Mouse (Mus musculus) right cerebral cortex, postnatal 25 days (tissue): Measurements from ENCODE around the gene Eral1.
A peak's percentile ranks its signal among the peaks of the same experiment; 100 is the strongest.

ENCODE experiments used
- DNase-seq: peaks from one replicate; pipeline ENCODE4 v3.0.0; 2022

Gene Eral1

DNA sequence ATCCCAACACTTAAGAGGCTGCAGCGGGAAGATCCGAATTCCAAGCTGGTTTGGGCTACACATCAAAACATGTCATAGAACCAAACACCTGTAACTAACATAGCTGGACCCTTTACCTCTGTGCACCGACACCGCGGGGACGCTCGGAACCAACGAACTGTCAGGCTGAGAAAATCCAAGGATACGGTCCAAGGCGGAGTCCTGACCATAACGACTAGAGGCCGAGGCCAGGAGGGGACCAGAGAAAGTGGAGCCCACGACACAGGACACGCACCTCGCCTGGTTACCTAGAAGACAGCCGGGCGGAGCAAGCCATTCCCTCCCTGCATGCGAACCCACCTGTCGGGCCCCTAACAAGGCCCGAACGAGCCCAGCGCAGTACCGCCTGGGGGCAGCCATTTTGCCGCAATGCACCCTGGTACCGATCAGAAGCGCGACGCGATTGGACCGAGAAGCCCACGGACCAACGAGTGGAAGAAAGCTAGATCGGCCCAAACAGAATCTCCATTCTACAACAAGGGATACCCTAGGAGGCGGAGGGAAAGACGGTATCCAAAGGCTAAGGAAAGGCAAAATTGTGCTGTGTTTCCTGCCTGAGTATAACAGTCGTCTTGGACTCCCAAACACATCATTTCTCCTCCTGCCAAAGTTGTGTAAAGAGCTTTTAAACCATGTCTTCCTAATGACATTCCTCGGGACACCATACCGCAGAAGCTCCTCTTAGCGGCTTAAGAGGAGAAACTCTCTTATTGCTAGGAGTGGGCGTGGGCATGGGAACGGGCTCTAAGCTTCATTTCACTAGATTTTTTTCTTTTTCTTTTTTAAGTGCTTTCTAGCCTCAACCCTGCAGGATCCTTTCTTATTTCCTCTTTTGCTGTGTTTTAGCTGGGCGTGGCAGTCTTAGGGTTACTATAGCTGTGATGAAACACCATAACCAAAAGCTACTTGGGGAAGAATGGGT is at the start of gene Eral1:
Gene Eral1, minus strand, starts transcription at position 423 of the 961 bp plus-strand sequence.
- DNase-seq = peak; percentile 82

DNA sequence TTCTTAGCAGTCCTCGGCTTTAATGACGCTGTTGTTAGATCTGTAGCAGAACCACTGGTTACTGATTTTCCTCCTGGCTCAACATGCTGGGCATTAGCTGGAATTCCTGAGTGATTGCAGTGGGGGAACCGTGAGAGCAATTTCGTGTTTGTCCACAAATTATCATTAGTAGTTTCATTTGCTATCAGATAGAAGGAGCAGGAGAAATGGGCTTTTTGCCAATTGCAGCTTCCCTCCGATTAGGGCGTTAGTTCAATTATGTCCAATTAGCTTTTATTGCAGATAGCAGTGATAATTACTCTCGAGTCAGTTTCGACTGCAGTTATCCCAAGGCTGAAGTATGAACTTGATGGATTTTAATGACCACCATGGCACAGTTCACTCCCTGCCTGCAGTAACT is 49.3 kb upstream of the Eral1 start:
- DNase-seq = no peak

- no peak for DNase-seq
Measured at GRCm38 (mm10) chr11:78126739-78127138, 46.6 kb upstream of the Eral1 start.

DNA sequence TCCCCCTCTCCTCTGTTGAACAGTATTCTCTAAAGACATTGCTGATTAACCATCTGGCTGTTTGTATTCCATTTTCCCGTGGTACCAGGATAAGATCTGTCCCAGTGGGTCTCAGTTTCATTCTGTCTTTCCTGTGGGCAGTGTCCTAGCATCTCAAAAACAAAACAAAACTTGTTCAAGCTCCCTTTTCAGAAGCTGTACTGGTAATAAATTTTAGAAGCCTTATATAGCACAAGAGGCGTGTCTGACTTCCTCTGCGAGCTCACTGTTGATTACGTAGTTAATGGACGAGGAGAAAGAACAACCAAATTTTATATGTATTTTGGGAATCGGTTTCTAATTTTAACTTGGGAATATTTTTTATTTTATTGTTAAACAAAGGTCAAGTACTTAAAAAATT is 45.5 kb upstream of the Eral1 start:
- no peak for DNase-seq

DNA sequence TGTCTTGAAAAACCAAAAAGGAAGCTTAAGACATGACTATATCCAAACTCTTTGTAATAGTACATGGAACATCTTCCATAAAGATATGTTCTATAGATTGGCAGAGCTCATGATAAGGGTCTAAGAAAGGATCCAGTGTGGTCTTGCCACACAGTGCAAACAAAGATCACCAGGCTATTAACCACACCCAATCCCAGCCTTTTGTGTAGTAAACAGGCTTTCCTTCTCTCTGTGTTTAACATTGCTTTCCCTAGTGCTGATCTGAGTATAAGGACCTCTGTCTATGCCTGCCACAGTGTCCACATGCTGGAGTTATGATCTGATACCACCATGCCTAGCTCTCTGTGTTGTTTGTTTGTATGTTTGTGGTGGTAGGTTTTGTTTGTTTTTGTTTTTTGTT is 43.6 kb upstream of the Eral1 start:
- no peak for DNase-seq

DNA sequence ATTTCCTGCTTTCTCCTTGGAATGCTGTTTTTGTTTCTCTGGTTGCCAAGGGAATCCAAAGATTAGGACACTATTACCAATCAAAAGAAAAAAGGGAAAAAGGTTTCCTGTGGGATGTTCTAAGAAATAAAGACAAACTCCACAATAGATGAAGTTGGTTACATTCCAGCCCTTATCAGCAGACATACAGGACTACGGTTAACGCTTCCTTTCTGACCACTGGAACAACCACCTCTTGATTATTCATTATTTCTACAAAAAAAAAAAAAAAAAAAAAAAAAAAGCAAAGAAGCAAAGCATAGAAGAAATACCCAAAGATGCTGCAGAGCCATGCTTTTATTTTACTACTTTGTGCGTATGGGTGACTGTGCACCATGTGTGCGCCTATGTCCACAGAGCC is 42.6 kb upstream of the Eral1 start:
- DNase-seq = no peak

DNA sequence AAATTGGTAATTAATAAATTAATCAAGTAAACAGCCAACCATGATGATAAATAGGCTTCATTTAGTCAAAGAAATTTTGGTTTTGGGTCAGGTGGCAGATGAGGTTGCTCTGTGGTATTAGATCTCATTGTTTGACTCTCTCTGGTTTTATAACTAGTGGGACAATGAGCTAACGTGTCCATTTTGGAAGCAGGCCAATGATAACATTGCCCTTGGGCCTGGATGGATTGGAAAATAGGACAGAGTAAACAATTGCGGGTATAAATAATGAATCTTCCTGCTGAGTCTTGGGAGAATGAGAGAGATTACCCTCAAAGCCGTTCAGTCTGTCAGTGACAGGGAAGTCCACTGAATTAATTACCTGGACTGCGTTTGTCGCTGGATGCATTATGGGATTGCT is 41.0 kb upstream of the Eral1 start:
- no peak for DNase-seq

DNA sequence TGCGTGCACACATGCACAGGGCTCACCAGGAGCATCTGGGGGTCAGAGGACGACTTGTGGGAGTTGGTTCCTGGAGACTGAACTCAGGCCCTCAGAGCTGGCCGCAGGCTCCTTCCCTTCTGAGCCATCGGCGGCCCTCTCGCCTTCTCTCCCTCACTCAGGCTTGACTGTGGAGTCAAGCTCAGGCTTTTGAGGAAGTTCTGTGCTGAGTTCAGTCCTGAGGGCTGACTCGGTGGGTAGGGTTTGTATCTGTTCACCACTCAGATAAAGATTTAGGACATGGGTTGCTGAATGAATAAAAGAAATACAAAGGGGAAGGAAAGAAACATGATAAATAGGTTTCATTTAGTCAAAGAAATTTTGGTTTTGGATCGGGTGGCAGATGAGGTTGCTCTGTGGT is 39.7 kb upstream of the Eral1 start:
- DNase-seq = no peak

DNA sequence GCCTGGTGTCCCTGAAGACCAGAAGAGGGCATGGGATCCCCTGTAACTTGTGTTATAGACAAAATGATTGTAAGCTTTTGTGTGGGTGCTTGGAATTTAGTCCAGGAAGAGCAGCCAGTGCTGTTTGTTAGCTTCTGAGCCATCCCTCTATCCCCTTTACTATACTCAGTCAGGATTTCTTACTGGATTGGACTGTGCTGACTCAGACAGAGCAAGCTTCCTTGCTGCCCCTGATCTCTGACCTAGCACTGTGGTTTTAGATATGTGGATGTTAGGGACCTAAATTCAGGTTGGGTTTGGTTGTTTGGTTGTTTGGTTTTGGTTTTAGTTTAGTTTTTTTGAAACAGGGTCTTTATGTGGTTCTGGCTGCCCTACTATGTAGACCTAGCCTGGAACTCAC is 38.3 kb upstream of the Eral1 start:
- DNase-seq = no peak

DNA sequence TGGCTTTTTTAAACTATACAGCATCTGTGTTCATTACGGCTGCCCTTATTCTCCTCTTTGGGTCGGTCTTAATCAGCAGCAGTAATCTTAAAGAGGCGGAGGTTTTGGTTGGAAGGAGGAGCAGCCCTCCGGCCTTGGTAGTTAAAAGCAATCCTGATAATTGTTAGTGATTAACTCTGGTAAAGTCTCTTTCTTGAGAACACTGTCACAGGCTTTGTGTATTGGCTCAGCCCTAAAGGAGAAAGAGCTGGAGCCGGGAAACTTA is 35.9 kb upstream of the Eral1 start:
- no peak for DNase-seq

DNA sequence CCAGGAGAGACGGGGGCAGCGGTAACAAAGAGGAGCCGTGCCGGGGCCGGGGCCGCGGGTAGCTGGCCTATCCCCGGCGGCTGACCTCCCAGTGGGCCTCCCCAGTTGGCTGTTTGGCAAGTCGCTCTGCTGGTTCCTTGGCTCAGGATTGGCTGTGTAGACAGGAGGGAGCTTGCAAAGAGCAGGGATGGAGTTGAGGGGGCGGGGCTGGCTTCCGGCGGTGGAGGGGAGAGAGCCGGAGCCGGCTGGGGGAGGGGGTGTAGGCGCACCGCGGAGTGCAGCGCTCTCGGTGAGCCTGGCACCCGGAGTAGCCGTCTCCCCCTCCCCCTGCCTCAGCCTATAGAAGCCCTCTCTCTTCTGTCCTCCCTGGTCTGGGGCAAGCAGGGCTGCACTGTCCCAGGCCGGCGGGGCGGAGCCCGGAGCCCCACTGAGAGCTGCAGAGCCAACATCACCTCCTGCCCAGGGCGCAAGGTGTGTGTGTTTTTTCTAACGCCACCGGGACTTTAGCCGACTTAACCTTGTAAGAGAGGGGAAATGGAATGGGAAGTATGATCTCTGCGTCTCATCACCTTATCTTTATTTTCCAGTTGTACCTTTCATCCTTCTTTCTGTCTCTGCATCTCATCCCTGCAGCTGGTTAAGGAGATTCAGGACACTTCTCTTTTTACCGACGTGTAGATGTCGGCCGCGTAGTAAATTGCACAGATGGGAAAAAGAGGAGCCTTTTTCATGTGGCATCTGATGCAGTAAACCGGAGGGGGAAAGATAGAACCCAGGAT is 35.4 kb upstream of the Eral1 start:
- peak; percentile 92 for DNase-seq

DNA sequence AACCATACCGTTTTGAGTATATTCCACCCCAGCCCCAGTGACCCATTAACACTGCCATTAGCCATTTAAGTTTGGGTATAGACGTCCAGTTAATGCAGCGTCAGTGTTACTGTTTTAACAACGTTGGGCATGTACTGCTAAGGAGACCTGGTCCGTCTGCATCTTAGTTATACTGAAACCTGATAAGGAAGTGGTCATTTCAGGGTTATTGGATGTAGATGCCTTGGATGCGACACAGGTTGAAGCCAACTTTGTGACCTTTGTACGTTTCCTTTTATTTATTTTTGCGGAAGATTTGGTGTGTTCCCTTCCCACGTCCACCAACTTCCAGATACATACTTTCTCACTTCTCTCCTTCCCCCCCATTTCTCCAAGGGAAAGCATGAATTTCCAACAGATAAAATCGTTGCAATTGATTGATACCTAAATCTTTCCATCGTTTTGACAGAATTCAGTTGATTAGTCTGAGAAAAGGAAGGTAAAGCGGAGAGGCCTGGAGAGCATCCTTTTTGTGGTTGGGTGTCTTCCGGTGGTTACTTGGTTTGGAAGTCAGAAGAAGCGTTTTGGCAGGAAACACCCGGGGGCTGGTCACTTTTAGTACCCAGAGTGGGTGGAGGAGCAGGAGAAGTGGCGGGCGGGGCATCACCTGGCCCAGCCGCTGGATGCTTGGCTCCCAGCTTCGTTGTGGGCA is 34.6 kb upstream of the Eral1 start:
- no peak for DNase-seq

DNA sequence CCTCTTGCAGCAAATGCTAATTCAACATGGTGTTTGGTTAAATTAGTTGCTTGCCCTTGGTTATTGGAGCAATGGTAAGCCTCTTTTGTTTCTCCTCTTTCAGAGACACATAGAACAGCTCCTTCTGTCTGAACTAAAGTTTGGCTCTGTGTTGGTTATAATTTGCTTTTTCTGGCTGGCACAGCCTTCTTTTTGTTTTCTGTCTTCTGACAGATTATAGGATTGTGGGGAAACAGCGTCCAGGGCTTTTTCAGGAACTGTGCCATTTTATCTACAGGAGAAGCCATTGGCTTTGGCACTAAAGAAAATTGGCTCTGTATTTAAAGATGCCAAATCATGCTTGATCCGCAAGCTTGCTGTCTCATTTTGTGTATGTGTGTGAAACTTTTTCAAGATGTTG is 33.4 kb upstream of the Eral1 start:
- DNase-seq = no peak

DNA sequence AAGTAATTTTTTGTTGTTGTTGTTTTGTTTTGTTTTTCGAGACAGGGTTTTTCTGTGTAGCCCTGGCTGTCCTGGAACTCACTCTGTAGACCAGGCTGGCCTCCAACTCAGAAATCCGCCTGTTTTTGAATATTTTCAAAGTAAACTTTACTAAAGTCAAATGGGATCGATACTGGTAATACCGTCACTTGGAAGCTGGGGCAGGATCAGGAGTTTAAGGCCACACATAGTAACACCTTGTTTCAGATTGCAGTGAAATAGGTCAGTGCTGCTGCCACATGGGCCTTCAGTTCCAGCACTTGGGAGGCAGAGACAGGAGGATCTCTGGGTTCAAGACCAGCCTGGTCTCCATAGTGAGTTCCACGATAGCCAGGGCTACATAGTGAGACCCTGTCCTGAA is 24.3 kb upstream of the Eral1 start:
- DNase-seq = no peak

DNA sequence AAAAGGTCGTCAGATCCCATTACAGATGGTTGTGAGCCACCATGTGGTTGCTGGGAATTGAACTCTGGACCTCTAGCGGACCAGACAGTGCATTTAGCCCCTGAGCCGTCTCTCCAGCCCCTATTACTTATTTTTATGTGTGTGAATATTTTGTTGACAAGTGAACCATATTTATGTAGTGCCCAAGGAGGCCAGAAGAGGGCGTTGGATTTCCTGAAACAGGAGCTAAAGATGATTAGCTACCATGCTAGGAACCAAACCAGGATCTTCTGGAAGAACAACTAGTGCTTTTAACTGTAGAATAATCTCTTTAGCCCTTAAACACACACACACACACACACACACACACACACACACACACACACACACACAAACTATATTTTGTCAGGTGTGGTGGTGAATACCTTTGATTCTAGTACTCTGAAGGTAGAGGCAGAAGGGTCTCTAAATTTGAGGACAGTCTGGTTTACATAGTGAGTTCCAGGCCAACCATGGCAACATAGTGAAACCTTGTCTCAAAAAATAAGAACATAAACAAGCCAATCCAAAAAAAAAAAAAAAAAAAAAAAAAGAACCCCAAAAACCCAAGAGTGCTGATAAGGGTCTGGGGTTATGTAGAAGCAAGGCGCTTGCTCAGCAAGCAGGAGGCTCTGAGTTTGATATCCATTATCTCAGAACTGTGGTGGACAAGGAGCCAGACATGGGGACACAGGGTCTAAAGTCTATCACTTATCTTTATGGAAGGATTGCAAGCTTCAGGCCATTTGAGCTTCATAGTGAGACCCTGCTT is 23.0 kb upstream of the Eral1 start:
- no peak for DNase-seq

GRCm38 (mm10) chr11:78102142-78102541 is 22.0 kb upstream of the Eral1 start:
- no peak for DNase-seq

DNA sequence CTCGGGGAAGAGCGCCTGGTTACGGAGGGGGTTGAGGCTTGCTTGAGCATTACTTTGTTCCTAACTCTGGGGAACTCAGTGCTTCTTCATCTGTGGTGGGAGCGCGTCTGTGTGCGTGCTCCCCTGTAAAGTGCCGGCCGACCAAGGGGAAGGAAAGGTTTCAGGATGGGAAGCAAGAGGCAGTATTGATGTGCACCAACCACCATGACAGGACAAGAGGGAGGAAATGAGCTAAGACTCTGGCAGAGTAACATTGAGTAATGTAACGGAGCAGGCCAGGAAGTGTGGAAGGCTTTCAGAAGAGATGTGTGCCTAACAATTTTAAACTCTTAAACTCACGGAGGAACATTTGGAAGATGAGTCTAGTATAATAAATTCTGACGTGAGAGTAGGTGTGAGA is 20.6 kb upstream of the Eral1 start:
- DNase-seq = no peak

DNA sequence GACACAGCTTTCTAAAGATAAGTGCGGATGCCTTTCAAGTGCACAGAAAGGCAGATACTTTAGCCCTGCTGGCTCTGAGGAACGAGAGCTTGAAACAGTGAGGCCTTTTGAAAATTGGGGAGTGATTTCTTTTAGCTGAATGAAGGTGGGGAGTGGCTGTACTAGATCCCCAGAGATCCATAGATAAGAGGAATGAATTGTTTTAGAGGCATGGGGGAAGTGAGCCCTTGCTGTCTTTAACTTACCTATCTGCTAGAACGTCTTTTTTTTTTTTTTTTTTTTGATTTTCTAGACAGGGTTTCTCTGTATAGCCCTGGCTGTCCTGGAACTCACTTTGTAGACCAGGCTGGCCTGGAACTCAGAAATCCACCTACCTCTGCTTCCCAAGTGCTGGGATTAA is 16.9 kb upstream of the Eral1 start:
- DNase-seq = no peak

DNA sequence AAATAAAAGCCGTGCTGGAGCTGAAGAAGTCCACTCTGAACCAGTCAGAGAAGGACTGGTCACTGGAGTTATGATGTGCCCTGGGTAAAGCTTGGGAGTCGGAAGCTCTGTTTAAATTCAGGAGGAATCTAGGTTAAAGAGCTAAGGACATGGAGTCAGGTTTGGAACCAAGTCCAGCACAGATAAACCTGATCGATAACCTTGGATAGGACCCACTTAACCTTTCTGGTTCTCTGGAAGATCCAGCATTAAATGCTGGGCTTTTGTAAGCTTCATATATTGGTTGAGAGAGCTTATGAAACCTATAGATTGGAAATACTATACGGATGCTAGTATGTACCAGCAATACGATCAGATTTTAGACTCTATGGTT is 14.9 kb upstream of the Eral1 start:
- DNase-seq = no peak

DNA sequence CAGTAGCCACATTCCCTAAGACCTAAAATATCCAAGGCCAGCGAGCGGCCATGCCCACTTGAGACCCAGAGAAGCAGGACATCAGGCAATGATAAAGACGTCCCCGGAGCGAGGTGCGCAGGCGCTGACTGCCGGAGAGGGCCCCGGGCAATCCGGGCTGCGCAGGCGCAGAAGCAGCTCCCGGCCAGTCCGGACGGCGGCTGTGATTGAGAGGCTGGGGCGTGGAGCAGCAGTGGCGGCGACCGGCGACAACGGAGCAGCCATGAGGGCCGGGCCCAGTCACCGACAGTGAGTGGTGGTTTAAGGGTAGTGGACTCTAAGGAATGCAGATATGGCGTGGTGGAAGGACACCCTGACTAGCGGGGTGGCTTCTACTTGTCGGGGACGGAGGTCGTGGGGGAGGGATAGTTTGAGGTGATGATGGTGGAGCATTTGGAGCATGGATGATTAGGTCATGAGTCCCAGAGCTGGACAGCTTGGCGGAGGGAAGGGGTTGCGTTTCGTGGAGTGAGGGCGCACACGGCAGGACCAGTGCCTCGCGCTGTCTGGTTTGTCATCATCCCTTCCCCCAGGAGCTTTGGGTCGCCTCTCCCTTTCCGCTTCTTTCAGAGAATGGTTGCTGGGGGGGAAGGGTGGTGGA is 14.4 kb upstream of the Eral1 start, which contains the start of gene Fam222b:
Gene Fam222b, plus strand, starts transcription at position 157 of the 640 bp plus-strand sequence.
- DNase-seq = peak; percentile 92

DNA sequence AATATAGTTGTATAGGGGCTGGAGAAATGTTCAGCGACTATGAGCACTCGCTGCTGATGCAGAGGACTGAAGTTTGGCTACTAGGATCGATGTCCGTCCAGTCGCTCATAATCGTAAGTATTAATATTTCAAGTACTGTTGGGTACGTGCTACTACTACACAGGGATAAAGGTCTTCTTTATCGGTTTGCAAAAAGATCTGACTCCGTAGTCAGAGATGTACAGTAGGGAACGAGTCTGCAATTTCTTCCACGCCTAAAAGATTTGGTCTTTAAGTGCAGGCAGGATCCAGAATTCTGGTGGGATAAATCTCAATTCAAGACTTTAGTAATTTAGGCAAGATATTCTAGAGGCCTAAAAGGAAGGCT is 13.9 kb upstream of the Eral1 start:
- no peak for DNase-seq

GRCm38 (mm10) chr11:78087756-78088281 is 7.6 kb upstream of the Eral1 start:
- no peak for DNase-seq
